Mouse (Mus musculus) brain, embryonic 14.5 days (tissue): ENCODE results near the gene Ing3.

ENCODE experiments used
- CTCF ChIP-seq: fragments of 200-500 bp; IDR thresholded peaks from 2 replicates; pipeline ENCODE4 v1.5.1; 2012; ENCODE audit warnings: inconsistent platforms, mild to moderate bottlenecking, moderate library complexity, borderline replicate concordance; ENCODE audit not compliant: insufficient read depth, insufficient read length; ENCODE audit errors: extremely low read depth
- POLR2A ChIP-seq: fragments of 200-500 bp; IDR thresholded peaks from 2 replicates; pipeline ENCODE4 v1.6.1; 2012; ENCODE audit warnings: mild to moderate bottlenecking, inconsistent platforms, borderline replicate concordance; ENCODE audit not compliant: poor library complexity, insufficient read depth, insufficient read length, severe bottlenecking; ENCODE audit errors: extremely low read depth

- TF ChIP-seq POLR2A (no peak), CTCF (no peak)
Observed at GRCm38 (mm10) chr6:22017631-22018030, 68.3 kb downstream of the Ing3 start.
